Mouse (Mus musculus) adrenal gland, postnatal 14 days (tissue): ENCODE measurements around the gene Dlk2. TPM values are rescaled to one million over a fixed set of nuclear protein-coding genes. Genes with fewer than 3 reads are reported as not detected.

ENCODE experiments used
- DNase-seq: peaks from one replicate; pipeline ENCODE4 v3.0.0; 2021; ENCODE audit warnings: mixed read lengths
- total RNA-seq: library from RNA; stranded (reverse); gene quantifications from 2 replicates; pipeline ENCODE4 v1.2.3, GENCODE M21; 2021

Dlk2 gene
- total RNA-seq, 1 experiment from 2014 or later = 0.44 TPM

- DNase-seq = peak; percentile 68
Observed at GRCm38 (mm10) chr17:46272675-46273074, 24.5 kb upstream of the Dlk2 start.

GRCm38 (mm10) chr17:46273803-46274236, 23.4 kb upstream of the Dlk2 start:
- DNase-seq = no peak

GRCm38 (mm10) chr17:46274465-46274864, 22.8 kb upstream of the Dlk2 start:
- DNase-seq = no peak

- no peak for DNase-seq
Observed at GRCm38 (mm10) chr17:46275034-46275433, 22.2 kb upstream of the Dlk2 start.

- no peak for DNase-seq
Observed at GRCm38 (mm10) chr17:46275506-46275905, 21.7 kb upstream of the Dlk2 start.

- no peak for DNase-seq
Observed at GRCm38 (mm10) chr17:46277586-46277985, 19.6 kb upstream of the Dlk2 start.

- peak; percentile 73 for DNase-seq
Observed at GRCm38 (mm10) chr17:46278011-46278765, 19.0 kb upstream of the Dlk2 start.

- DNase-seq = peak; percentile 95
Observed at GRCm38 (mm10) chr17:46282483-46283123, 14.6 kb upstream of the Dlk2 start, which contains the start of gene Tjap1. Gene Tjap1, minus strand, starts transcription at chr17:46283026.

GRCm38 (mm10) chr17:46283140-46283539, 14.1 kb upstream of the Dlk2 start:
- DNase-seq = no peak

GRCm38 (mm10) chr17:46283911-46284310, 13.3 kb upstream of the Dlk2 start:
- DNase-seq = no peak

- DNase-seq = no peak
Observed at GRCm38 (mm10) chr17:46284653-46285052, 12.6 kb upstream of the Dlk2 start.

GRCm38 (mm10) chr17:46285407-46285806, 11.8 kb upstream of the Dlk2 start:
- DNase-seq = no peak

GRCm38 (mm10) chr17:46287678-46288095, 9.5 kb upstream of the Dlk2 start:
- peak; percentile 72 for DNase-seq

GRCm38 (mm10) chr17:46296601-46297000, 620 bp upstream of the Dlk2 start:
- no peak for DNase-seq

- DNase-seq = no peak
Observed at GRCm38 (mm10) chr17:46297028-46297363, 225 bp upstream of the Dlk2 start.

GRCm38 (mm10) chr17:46298220-46298913, 1.1 kb downstream of the Dlk2 start:
- peak; percentile 89 for DNase-seq

- peak; percentile 45 for DNase-seq
Observed at GRCm38 (mm10) chr17:46301892-46302291, 4.7 kb downstream of the Dlk2 start.

GRCm38 (mm10) chr17:46304184-46304583, 7.0 kb downstream of the Dlk2 start:
- no peak for DNase-seq

GRCm38 (mm10) chr17:46306956-46307355, 9.7 kb downstream of the Dlk2 start:
- DNase-seq = no peak

- no peak for DNase-seq
Observed at GRCm38 (mm10) chr17:46309835-46310234, 12.6 kb downstream of the Dlk2 start.

- DNase-seq = no peak
Observed at GRCm38 (mm10) chr17:46310515-46310914, 13.3 kb downstream of the Dlk2 start.

- DNase-seq = no peak
Observed at GRCm38 (mm10) chr17:46313135-46313715, 16.0 kb downstream of the Dlk2 start.

GRCm38 (mm10) chr17:46315813-46316212, 18.6 kb downstream of the Dlk2 start:
- DNase-seq = no peak
